Mouse (Mus musculus) megakaryocyte, embryonic 14.5 days (primary cell): ENCODE data around the gene Zfp948.

Experiments used
- FLI1 ChIP-seq: IDR thresholded peaks from 2 replicates; pipeline ENCODE4 v1.6.1; 2012; ENCODE audit warnings: low read length, inconsistent platforms, mixed read lengths
- GATA1 ChIP-seq: IDR thresholded peaks from 3 replicates; pipeline ENCODE4 v1.6.1; 2012; ENCODE audit warnings: mixed read lengths, low read length, inconsistent platforms, borderline replicate concordance

- TF ChIP-seq GATA1: no peak
- no peak for TF ChIP-seq FLI1
Observed at GRCm38 (mm10) chr17:21585521-21585920, 18.7 kb downstream of the Zfp948 start.
